ENCODE assay signal across 14 mouse cellular contexts in the genomic region with DNA sequence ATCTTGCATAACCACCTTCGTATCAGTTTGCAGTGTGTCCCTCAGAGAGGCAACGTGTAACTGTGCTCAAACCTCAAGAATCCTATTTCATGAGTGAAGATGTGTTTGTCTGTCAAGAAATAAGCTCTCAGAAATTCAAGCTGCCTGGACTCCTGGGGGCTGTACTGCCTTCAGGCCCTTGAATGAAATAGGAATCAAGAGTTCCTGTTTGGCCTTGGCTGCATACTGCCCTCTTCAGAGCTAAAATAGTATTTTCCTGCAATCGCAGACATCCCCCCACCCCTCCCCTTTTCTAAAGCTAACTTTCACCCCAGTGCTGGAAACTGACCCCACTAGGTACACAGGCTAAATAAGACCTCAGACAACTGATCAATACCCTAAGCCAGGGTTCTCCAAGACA. TPM values are rescaled to one million over a fixed set of nuclear protein-coding genes. Genes with fewer than 3 reads are reported as not detected.
DNase-seq lines count a peak whose midpoint lies in the region; ATAC-seq and TF ChIP-seq lines count a peak whose summit lies in the region.
"Had no signal": no experiment of that assay in that cellular context is flagged by ENCODE, and none has a peak within 500 bp of the region (broad histone marks: within the 10 kb centered on the region; RNA-seq: fewer than 3 reads in every experiment).

No protein-coding gene starts in this region.

- no peak for TF ChIP-seq POLR2A in CH12.LX (IDR thresholded peaks at IDR 0.05; ENCODE audit: low read depth, low read length)

- DNase-seq in embryo, embryonic 10.5 days (ENCODE audit: low spot score) = peak; percentile 52
- DNase-seq in embryo, embryonic 10 days (ENCODE audit: low spot score) = no peak
- no peak for DNase-seq in liver, postnatal 0 days
- DNase-seq in CH12.LX (ENCODE audit: extremely low read depth) = no peak
- no peak for DNase-seq in gastrocnemius, postnatal 14 days
- no peak for DNase-seq in gastrocnemius, postnatal 10 days
- DNase-seq: cerebellum, adult 9-10 months; liver, embryonic 13.5 days had no signal

- dilution Hi-C loops in CH12.LX (cut with MboI; ENCODE audit: extremely low pct_ligation_motif_present, extremely low pct_unique_long_range_greater_than_20kb, low sequenced_read_pairs) = no loop called here

- H3K4me1 ChIP-seq in liver, postnatal 0 days (ENCODE audit: insufficient read depth) = peaks cover 7% of the 10 kb centered on the region; the same call in 1 of the 2 replicates
- H3K4me1 ChIP-seq in liver, embryonic 12.5 days = peaks cover 19% of the 10 kb centered on the region
- H3K4me1 ChIP-seq in CH12.LX (ENCODE audit: control insufficient read depth in 1 of 2, insufficient read depth in 2 of 2) = peaks cover 8 to 41% of the 10 kb centered on the region in 2 experiments

- TF ChIP-seq CTCF in liver, postnatal 0 days (IDR thresholded peaks at IDR 0.05; ENCODE audit: low read depth) = peak; percentile 49
- peak; percentile 35 to 65; a peak in 2 of 4 replicates for TF ChIP-seq CTCF in CH12.LX (conservative IDR thresholded peaks at IDR 0.05 in 1 of 2, IDR thresholded peaks at IDR 0.05 in 1 of 2; ENCODE audit: low read depth in 2 of 2, low read length in 2 of 2)

- H3K9ac ChIP-seq in liver, postnatal 0 days (replicated peaks) = no peak overlapping the region
- no peak overlapping the region for H3K9ac ChIP-seq in liver, embryonic 12.5 days
- no peak overlapping the region for H3K9ac ChIP-seq in CH12.LX (ENCODE audit: insufficient read depth, low read depth)
- H3K9ac ChIP-seq: liver, embryonic 13.5 days had no signal

- H3K4me3 ChIP-seq in liver, postnatal 0 days (ENCODE audit: low read depth, low read length) = no peak overlapping the region
- H3K4me3 ChIP-seq in liver, embryonic 12.5 days = no peak overlapping the region
- no peak overlapping the region for H3K4me3 ChIP-seq in CH12.LX (replicated peaks in 1 of 3; ENCODE audit: low read depth in 2 of 3, low read length in 2 of 3, poor library complexity in 1 of 3)
- H3K4me3 ChIP-seq: erythroblast, embryonic 14.5 days; liver, embryonic 13.5 days; megakaryocyte, embryonic 14.5 days had no signal

- peak; percentile 59 for TF ChIP-seq RAD21 in CH12.LX (IDR thresholded peaks at IDR 0.05; ENCODE audit: low read depth, low read length)

- TF ChIP-seq EP300 in liver, postnatal 0 days (IDR thresholded peaks at IDR 0.05; ENCODE audit: low read depth) = no peak
- TF ChIP-seq EP300 in CH12.LX (IDR thresholded peaks at IDR 0.05; ENCODE audit: low read length) = no peak

- no peaks in the 10 kb centered on the region for H3K36me3 ChIP-seq in liver, postnatal 0 days (replicated peaks; ENCODE audit: insufficient read depth, low read length)
- H3K36me3 ChIP-seq in liver, embryonic 12.5 days = no peaks in the 10 kb centered on the region
- H3K36me3 ChIP-seq in CH12.LX (replicated peaks in 1 of 2; ENCODE audit: control insufficient read depth in 1 of 2, insufficient read depth in 1 of 2, low read length in 1 of 2) = no peaks in the 10 kb centered on the region
- H3K36me3 ChIP-seq: liver, embryonic 13.5 days had no signal

- no peaks in the 10 kb centered on the region for H3K9me3 ChIP-seq in liver, postnatal 0 days (ENCODE audit: low read length)
- H3K9me3 ChIP-seq in liver, embryonic 12.5 days (replicated peaks) = no peaks in the 10 kb centered on the region
- peaks cover 3% of the 10 kb centered on the region for H3K9me3 ChIP-seq in CH12.LX (replicated peaks; ENCODE audit: low read length)
- H3K9me3 ChIP-seq: liver, embryonic 13.5 days; megakaryocyte, embryonic 14.5 days had no signal

- peaks cover 41% of the 10 kb centered on the region for H3K27me3 ChIP-seq in liver, postnatal 0 days (ENCODE audit: insufficient read depth, low read length)
- peaks cover 78% of the 10 kb centered on the region for H3K27me3 ChIP-seq in liver, embryonic 12.5 days (replicated peaks)
- peaks cover 19% of the 10 kb centered on the region for H3K27me3 ChIP-seq in CH12.LX (replicated peaks)

- no peak overlapping the region for H3K27ac ChIP-seq in liver, postnatal 0 days (ENCODE audit: low read depth)
- no peak overlapping the region for H3K27ac ChIP-seq in liver, embryonic 12.5 days
- no peak overlapping the region for H3K27ac ChIP-seq in CH12.LX (ENCODE audit: insufficient read depth, low read depth)
- H3K27ac ChIP-seq: liver, embryonic 13.5 days had no signal

- WGBS in liver, postnatal 0 days (ENCODE audit: insufficient replicate concordance) = 34% methylated on average over 3 of the region's 3 CpGs
- WGBS in liver, embryonic 12.5 days (ENCODE audit: insufficient replicate concordance) = 34% methylated on average over 3 of the region's 3 CpGs

- intact Hi-C loops in gastrocnemius, postnatal 14 days (cut with DNase I; ENCODE audit: low total_unique reads) = no loop called here

- no peaks in the 10 kb centered on the region for H3K79me2 ChIP-seq in CH12.LX (replicated peaks; ENCODE audit: control insufficient read depth, extremely low read depth, insufficient read depth, poor library complexity, severe bottlenecking)

- H3K4me2 ChIP-seq in liver, postnatal 0 days (ENCODE audit: low read depth, low read length) = no peak overlapping the region
- no peak overlapping the region for H3K4me2 ChIP-seq in liver, embryonic 12.5 days
- H3K4me2 ChIP-seq in CH12.LX (ENCODE audit: insufficient read depth, low read depth, poor library complexity, severe bottlenecking) = no peak overlapping the region
- H3K4me2 ChIP-seq: heart, embryonic 11.5 days; liver, embryonic 13.5 days had no signal

- in situ Hi-C loops in CH12.LX (cut with MboI; ENCODE audit: low pct_ligation_motif_present, low pct_unique_long_range_greater_than_20kb, low sequenced_read_pairs) = no loop called here

- no peak for ATAC-seq in liver, postnatal 0 days
- no peak for ATAC-seq in liver, embryonic 12.5 days
- peak; percentile 40; the same call in 1 of the 2 replicates for ATAC-seq in megakaryocyte progenitor cell, adult 5-6 weeks (replicated peaks; ENCODE audit: poor library complexity)
- ATAC-seq: inflammation-experienced regulatory T-cells, adult 6 months had no signal

TF ChIP-seq in CH12.LX, 34 proteins besides CTCF, POLR2A, EP300 and RAD21:
- TF ChIP-seq ZKSCAN1 (IDR thresholded peaks at IDR 0.05; ENCODE audit: borderline replicate concordance, low read depth, low read length) (no peak), SMC3 (IDR thresholded peaks at IDR 0.05; ENCODE audit: low read depth, low read length) (peak; percentile 49)

RNA-seq across cellular contexts. Expression of gene Whrn, which starts 2.6 kb away (rescaled TPM):
- polyA plus RNA-seq in liver, postnatal 0 days (2015; fragmentation: Nextera tagmentation; extraction: Ambion mirVana) = 0.61 and 0.64 TPM in 2 replicates
- 1.1 and 1.4 TPM in 2 replicates for polyA plus RNA-seq in liver, embryonic 12.5 days (2016; fragmentation: Nextera tagmentation; extraction: Ambion mirVana)
- total RNA-seq in CH12.LX (2012; rRNA removed) = 2.8 and 4.5 TPM in 2 replicates
- total RNA-seq in CH12.LX (2014; rRNA removed) = 0.72 and 0.99 TPM in 2 replicates
- 9.4 and 9.6 TPM in 2 replicates for polyA plus RNA-seq in CH12.LX (2012; ENCODE audit: insufficient read length, low read depth)
- total RNA-seq in megakaryocyte progenitor cell, adult 5-6 weeks (2015) = 1.7 and 3.6 TPM in 2 replicates
- total RNA-seq in megakaryocyte progenitor cell, adult 5-6 weeks (2017) = 0.37 and 0.41 TPM in 2 replicates
- total RNA-seq in gastrocnemius, postnatal 14 days (2021) = 1 to 10 TPM; 1.7 to 2.0 TPM
- total RNA-seq in gastrocnemius, postnatal 10 days (2021) = 1 to 10 TPM; 2.5 to 4.7 TPM

RNA-seq across cellular contexts. Expression of gene Atp6v1g1, which starts 46.2 kb away (rescaled TPM):
- polyA plus RNA-seq in liver, postnatal 0 days (2015; fragmentation: Nextera tagmentation; extraction: Ambion mirVana) = 148 and 152 TPM in 2 replicates
- polyA plus RNA-seq in liver, embryonic 12.5 days (2016; fragmentation: Nextera tagmentation; extraction: Ambion mirVana) = 124 and 125 TPM in 2 replicates
- total RNA-seq in CH12.LX (2012; rRNA removed) (70.4 and 78.7 TPM in 2 replicates), CH12.LX (2014; rRNA removed) (143 and 154 TPM in 2 replicates)
- 95.1 and 111 TPM in 2 replicates for polyA plus RNA-seq in CH12.LX (2012; ENCODE audit: insufficient read length, low read depth)
- 102 and 121 TPM in 2 replicates for total RNA-seq in megakaryocyte progenitor cell, adult 5-6 weeks (2015)
- 80.3 and 82.4 TPM in 2 replicates for total RNA-seq in megakaryocyte progenitor cell, adult 5-6 weeks (2017)
- 100 to 1,000 TPM; 260 to 261 TPM for total RNA-seq in gastrocnemius, postnatal 14 days (2021)
- total RNA-seq in gastrocnemius, postnatal 10 days (2021) = 100 to 1,000 TPM; 279 to 306 TPM
